Mouse (Mus musculus): Measurements from ENCODE around the gene Lsm10. TPM values are rescaled to one million over a fixed set of nuclear protein-coding genes. Genes with fewer than 3 reads are reported as not detected.

Gene Lsm10
- polyA plus RNA-seq, 1 experiment from 2014 or later: 42.2 TPM

- H3K4me2 ChIP-seq: peak overlapping the region; percentile 56
- no peaks in the 10 kb centered on the region for H3K27me3 ChIP-seq
- H3K4me1 ChIP-seq (replicated peaks): peaks cover 65% of the 10 kb centered on the region
- 2% methylated on average over 12 of the region's 12 CpGs for WGBS
- H3K36me3 ChIP-seq: no peaks in the 10 kb centered on the region
- H3K4me3 ChIP-seq: peak overlapping the region; percentile 19
- no peaks in the 10 kb centered on the region for H3K9me3 ChIP-seq (replicated peaks)
- peak overlapping the region; percentile 97 for H3K27ac ChIP-seq
- peak; percentile 82 for ATAC-seq (replicated peaks; ENCODE audit: insufficient number of reproducible peaks, insufficient read depth, low FRiP score, low read depth)
- H3K9ac ChIP-seq: peak overlapping the region; percentile 37
Measured at GRCm38 (mm10) chr4:126110374-126111152, 14.1 kb downstream of the Lsm10 start.

- Histone ChIP-seq H3K27ac (peak overlapping the region; percentile 97), H3K9ac (peak overlapping the region; percentile 37), H3K27me3 (no peaks in the 10 kb centered on the region), H3K4me2 (peak overlapping the region; percentile 56), H3K9me3 (replicated peaks) (no peaks in the 10 kb centered on the region), H3K4me1 (replicated peaks) (peaks cover 67% of the 10 kb centered on the region), H3K36me3 (no peaks in the 10 kb centered on the region), H3K4me3 (peak overlapping the region; percentile 19)
- ATAC-seq (replicated peaks; ENCODE audit: insufficient number of reproducible peaks, insufficient read depth, low FRiP score, low read depth): no peak
- WGBS: 17% methylated on average over 7 of the region's 7 CpGs
Measured at GRCm38 (mm10) chr4:126111153-126111549, 14.7 kb downstream of the Lsm10 start.

- WGBS: 78% methylated on average over 4 of the region's 4 CpGs
- Histone ChIP-seq H3K27ac (no peak overlapping the region), H3K27me3 (no peaks in the 10 kb centered on the region), H3K9ac (no peak overlapping the region), H3K4me2 (no peak overlapping the region), H3K4me1 (replicated peaks) (peaks cover 62% of the 10 kb centered on the region), H3K9me3 (replicated peaks) (no peaks in the 10 kb centered on the region), H3K4me3 (no peak overlapping the region), H3K36me3 (no peaks in the 10 kb centered on the region)
- ATAC-seq (replicated peaks; ENCODE audit: insufficient number of reproducible peaks, insufficient read depth, low FRiP score, low read depth): no peak
Measured at GRCm38 (mm10) chr4:126113243-126113642, 16.8 kb downstream of the Lsm10 start.

- WGBS: 12% methylated on average over 6 of the region's 6 CpGs
- Histone ChIP-seq H3K9ac (no peak overlapping the region), H3K4me1 (replicated peaks) (peaks cover 55% of the 10 kb centered on the region), H3K27me3 (no peaks in the 10 kb centered on the region), H3K4me2 (no peak overlapping the region), H3K9me3 (replicated peaks) (no peaks in the 10 kb centered on the region), H3K36me3 (no peaks in the 10 kb centered on the region), H3K27ac (no peak overlapping the region), H3K4me3 (no peak overlapping the region)
- no peak for ATAC-seq (replicated peaks; ENCODE audit: insufficient number of reproducible peaks, insufficient read depth, low FRiP score, low read depth)
Measured at GRCm38 (mm10) chr4:126113943-126114342, 17.5 kb downstream of the Lsm10 start.

GRCm38 (mm10) chr4:126115411-126115810 is 19.0 kb downstream of the Lsm10 start:
- Histone ChIP-seq H3K4me1 (replicated peaks) (peaks cover 40% of the 10 kb centered on the region), H3K27ac (no peak overlapping the region), H3K9me3 (replicated peaks) (no peaks in the 10 kb centered on the region), H3K4me3 (no peak overlapping the region), H3K36me3 (no peaks in the 10 kb centered on the region), H3K27me3 (no peaks in the 10 kb centered on the region), H3K4me2 (no peak overlapping the region), H3K9ac (no peak overlapping the region)
- no peak for ATAC-seq (replicated peaks; ENCODE audit: insufficient number of reproducible peaks, insufficient read depth, low FRiP score, low read depth)
- 84% methylated on average over 9 of the region's 9 CpGs for WGBS

GRCm38 (mm10) chr4:126115871-126116521 is 19.6 kb downstream of the Lsm10 start:
- Histone ChIP-seq H3K9ac (no peak overlapping the region), H3K4me3 (no peak overlapping the region), H3K27me3 (no peaks in the 10 kb centered on the region), H3K27ac (no peak overlapping the region), H3K4me1 (replicated peaks) (peaks cover 34% of the 10 kb centered on the region), H3K9me3 (replicated peaks) (no peaks in the 10 kb centered on the region), H3K4me2 (no peak overlapping the region), H3K36me3 (no peaks in the 10 kb centered on the region; the same call in 1 of the 2 replicates)
- WGBS: 67% methylated on average over 6 of the region's 6 CpGs
- ATAC-seq (replicated peaks; ENCODE audit: insufficient number of reproducible peaks, insufficient read depth, low FRiP score, low read depth): no peak

- no peak for ATAC-seq (replicated peaks; ENCODE audit: insufficient number of reproducible peaks, insufficient read depth, low FRiP score, low read depth)
- H3K4me3 ChIP-seq: no peak overlapping the region
- WGBS: 80% methylated on average over 8 of the region's 8 CpGs
- peaks cover 23% of the 10 kb centered on the region for H3K4me1 ChIP-seq (replicated peaks)
- H3K9ac ChIP-seq: no peak overlapping the region
- no peak overlapping the region for H3K27ac ChIP-seq
- H3K9me3 ChIP-seq (replicated peaks): no peaks in the 10 kb centered on the region
- no peaks in the 10 kb centered on the region for H3K27me3 ChIP-seq
- H3K36me3 ChIP-seq: no peaks in the 10 kb centered on the region; the same call in 1 of the 2 replicates
- no peak overlapping the region for H3K4me2 ChIP-seq
Measured at GRCm38 (mm10) chr4:126117116-126117515, 20.7 kb downstream of the Lsm10 start.

GRCm38 (mm10) chr4:126118651-126119050 is 22.2 kb downstream of the Lsm10 start:
- H3K27me3 ChIP-seq: no peaks in the 10 kb centered on the region
- H3K4me3 ChIP-seq: no peak overlapping the region
- H3K4me1 ChIP-seq (replicated peaks): peaks cover 18% of the 10 kb centered on the region
- no peak overlapping the region for H3K4me2 ChIP-seq
- 86% methylated on average over 4 of the region's 4 CpGs for WGBS
- ATAC-seq (replicated peaks; ENCODE audit: insufficient number of reproducible peaks, insufficient read depth, low FRiP score, low read depth): no peak
- no peak overlapping the region for H3K9ac ChIP-seq
- H3K9me3 ChIP-seq (replicated peaks): no peaks in the 10 kb centered on the region
- H3K36me3 ChIP-seq: no peaks in the 10 kb centered on the region; the same call in 1 of the 2 replicates
- H3K27ac ChIP-seq: no peak overlapping the region

GRCm38 (mm10) chr4:126119051-126119450 is 22.6 kb downstream of the Lsm10 start:
- whole genome bisulfite sequencing: 77% methylated on average over 1 of the region's 1 CpGs
- Histone ChIP-seq H3K9me3 (replicated peaks) (no peaks in the 10 kb centered on the region), H3K36me3 (no peaks in the 10 kb centered on the region; the same call in 1 of the 2 replicates), H3K9ac (no peak overlapping the region), H3K27ac (no peak overlapping the region), H3K4me1 (replicated peaks) (peaks cover 15% of the 10 kb centered on the region), H3K4me2 (no peak overlapping the region), H3K27me3 (no peaks in the 10 kb centered on the region), H3K4me3 (no peak overlapping the region)
- no peak for ATAC-seq (replicated peaks; ENCODE audit: insufficient number of reproducible peaks, insufficient read depth, low FRiP score, low read depth)

GRCm38 (mm10) chr4:126120052-126120451 is 23.6 kb downstream of the Lsm10 start:
- Histone ChIP-seq H3K9ac (no peak overlapping the region), H3K4me3 (no peak overlapping the region), H3K27me3 (no peaks in the 10 kb centered on the region), H3K4me2 (no peak overlapping the region), H3K9me3 (replicated peaks) (no peaks in the 10 kb centered on the region), H3K36me3 (peaks cover 9% of the 10 kb centered on the region; the same call in 1 of the 2 replicates), H3K27ac (no peak overlapping the region), H3K4me1 (replicated peaks) (peaks cover 15% of the 10 kb centered on the region)
- ATAC-seq (replicated peaks; ENCODE audit: insufficient number of reproducible peaks, insufficient read depth, low FRiP score, low read depth): no peak
- 85% methylated on average over 5 of the region's 5 CpGs for WGBS

GRCm38 (mm10) chr4:126120506-126120905 is 24.1 kb downstream of the Lsm10 start:
- H3K4me1 ChIP-seq (replicated peaks): peaks cover 15% of the 10 kb centered on the region
- H3K27me3 ChIP-seq: no peaks in the 10 kb centered on the region
- H3K4me2 ChIP-seq: no peak overlapping the region
- H3K27ac ChIP-seq: no peak overlapping the region
- no peaks in the 10 kb centered on the region for H3K9me3 ChIP-seq (replicated peaks)
- ATAC-seq (replicated peaks; ENCODE audit: insufficient number of reproducible peaks, insufficient read depth, low FRiP score, low read depth): no peak
- H3K9ac ChIP-seq: no peak overlapping the region
- WGBS: 83% methylated on average over 2 of the region's 2 CpGs
- peaks cover 13% of the 10 kb centered on the region; the same call in 1 of the 2 replicates for H3K36me3 ChIP-seq
- H3K4me3 ChIP-seq: no peak overlapping the region
